Mouse (Mus musculus): ENCODE data around the gene Sox2.

- TF ChIP-seq POLR2A (IDR thresholded peaks at IDR 0.05; ENCODE audit: low read depth, low read length), result no peak
- no peak for TF ChIP-seq CTCF (conservative IDR thresholded peaks at IDR 0.05; ENCODE audit: insufficient read depth, insufficient read length, low read depth, low read length)
Measured at GRCm38 (mm10) chr3:34640276-34640675, 9.9 kb upstream of the Sox2 start.

All from kidney, adult 2 months (tissue).